Mouse (Mus musculus) liver, postnatal 0 days (tissue): Measurements from ENCODE around the gene Zfp334.

Source experiments
- CTCF ChIP-seq: sonication (generic); IDR thresholded peaks from 2 replicates; pipeline ENCODE4 v1.5.1; 2016; ENCODE audit warnings: antibody characterized with exemption, low read depth
- EP300 ChIP-seq: IDR thresholded peaks from 2 replicates; pipeline ENCODE4 v1.6.1; 2016; ENCODE audit warnings: antibody characterized with exemption, low read depth, mild to moderate bottlenecking

- TF ChIP-seq CTCF (no peak), EP300 (no peak)
These were observed 25.8 kb upstream of the Zfp334 start for GRCm38 (mm10) chr2:165413884-165414283.
